Mouse (Mus musculus) C2C12 (cell line): ENCODE data around the gene Jmjd7. TPM values are rescaled to one million over a fixed set of nuclear protein-coding genes. Genes with fewer than 3 reads are reported as not detected.

ENCODE experiments used
- H3K27me3 ChIP-seq: one replicate; pipeline ENCODE4 v1.6.1; 2011; ENCODE audit not compliant: control insufficient read depth, insufficient read depth, insufficient read length
- H3K36me3 ChIP-seq: one replicate; pipeline ENCODE4 v1.6.1; 2011; ENCODE audit not compliant: control insufficient read depth, insufficient read depth
- H3K4me3 ChIP-seq: one replicate; pipeline ENCODE4 v1.5.1; 2011; ENCODE audit warnings: mild to moderate bottlenecking, control low read depth; ENCODE audit not compliant: poor library complexity, insufficient read depth, severe bottlenecking
- H3K79me2 ChIP-seq: one replicate; pipeline ENCODE4 v1.6.1; 2011; ENCODE audit not compliant: control insufficient read depth, insufficient read depth
- H3K79me3 ChIP-seq: one replicate; pipeline ENCODE4 v1.6.1; 2011; ENCODE audit warnings: low read depth, control low read depth
- H3ac ChIP-seq: one replicate; pipeline ENCODE3; 2011; ENCODE audit warnings: low read depth; ENCODE audit not compliant: control insufficient read depth, insufficient read length
- CEBPB ChIP-seq: IDR thresholded peaks from one replicate; pipeline ENCODE4 v1.6.1; 2011; ENCODE audit warnings: low read depth, mild to moderate bottlenecking, control low read depth, moderate library complexity
- CTCF ChIP-seq: IDR thresholded peaks from one replicate; pipeline ENCODE4 v1.5.1; 2011; ENCODE audit not compliant: control insufficient read depth, insufficient read depth, insufficient read length
- FOSL1 ChIP-seq: IDR thresholded peaks from one replicate; pipeline ENCODE4 v1.8.0; 2011; ENCODE audit warnings: mild to moderate bottlenecking, low read length; ENCODE audit not compliant: poor library complexity, insufficient read depth, severe bottlenecking
- MAX ChIP-seq: IDR thresholded peaks from one replicate; pipeline ENCODE4 v1.6.1; 2011; ENCODE audit warnings: mild to moderate bottlenecking, control low read depth
- MYOD1 ChIP-seq: IDR thresholded peaks from one replicate; pipeline ENCODE4 v1.6.1; 2011; ENCODE audit warnings: low read depth; ENCODE audit not compliant: control insufficient read depth, insufficient read length
- MYOG ChIP-seq: IDR thresholded peaks from one replicate; pipeline ENCODE4 v1.6.1; 2011; ENCODE audit not compliant: control insufficient read depth, insufficient read length; ENCODE audit errors: extremely low read depth
- USF1 ChIP-seq: IDR thresholded peaks from one replicate; pipeline ENCODE4 v1.6.1; 2011; ENCODE audit warnings: low read depth, mild to moderate bottlenecking, control low read depth, moderate library complexity
- polyA plus RNA-seq: library from polyadenylated mRNA; unstranded; fragments of >200 nt; fragmentation: generic; extraction: Trizol; gene quantifications from one replicate; pipeline ENCODE4 v1.2.1, GENCODE M21; 2012; ENCODE audit warnings: missing spikeins

Jmjd7 gene
- polyA plus RNA-seq, 1 experiment = 8.1 TPM

- H3K36me3 ChIP-seq = peaks cover 4% of the 10 kb centered on the region
Observed at GRCm38 (mm10) chr2:120006696-120007095, 20.6 kb upstream of the Jmjd7 start.

GRCm38 (mm10) chr2:120007680-120008210 lies 19.5 kb upstream of the Jmjd7 start:
- peaks cover 4% of the 10 kb centered on the region for H3K36me3 ChIP-seq
- H3ac ChIP-seq = no peak overlapping the region
- H3K79me2 ChIP-seq = no peaks in the 10 kb centered on the region
- H3K27me3 ChIP-seq = no peaks in the 10 kb centered on the region
- no peaks in the 10 kb centered on the region for H3K79me3 ChIP-seq
- no peak overlapping the region for H3K4me3 ChIP-seq
- TF ChIP-seq CTCF (no peak), USF1 (no peak), MYOG (no peak), MAX (no peak)

More at GRCm38 (mm10) chr2:120006696-120007095, 20.6 kb upstream of the Jmjd7 start:
- no peak overlapping the region for H3K4me3 ChIP-seq
- no peaks in the 10 kb centered on the region for H3K79me2 ChIP-seq
- no peak overlapping the region for H3ac ChIP-seq
- no peak for TF ChIP-seq MYOG
- H3K79me3 ChIP-seq = no peaks in the 10 kb centered on the region
- H3K27me3 ChIP-seq = no peaks in the 10 kb centered on the region

GRCm38 (mm10) chr2:120008672-120009071 lies 18.6 kb upstream of the Jmjd7 start:
- H3K79me3 ChIP-seq = no peaks in the 10 kb centered on the region
- no peaks in the 10 kb centered on the region for H3K27me3 ChIP-seq
- TF ChIP-seq MYOG (no peak), CTCF (no peak), MYOD1 (no peak), MAX (no peak), USF1 (no peak), CEBPB (no peak), FOSL1 (no peak)
- no peak overlapping the region for H3K4me3 ChIP-seq
- H3K36me3 ChIP-seq = peaks cover 4% of the 10 kb centered on the region
- no peaks in the 10 kb centered on the region for H3K79me2 ChIP-seq
- H3ac ChIP-seq = no peak overlapping the region

GRCm38 (mm10) chr2:120011462-120012200 lies 15.7 kb upstream of the Jmjd7 start:
- Histone ChIP-seq H3K4me3 (no peak overlapping the region), H3K27me3 (no peaks in the 10 kb centered on the region), H3K79me2 (no peaks in the 10 kb centered on the region), H3ac (no peak overlapping the region), H3K79me3 (no peaks in the 10 kb centered on the region), H3K36me3 (peaks cover 1% of the 10 kb centered on the region)
- no peak for TF ChIP-seq USF1
- TF ChIP-seq MAX = no peak
- TF ChIP-seq MYOD1 = no peak
- TF ChIP-seq CEBPB = no peak
- TF ChIP-seq FOSL1 = no peak
- no peak for TF ChIP-seq CTCF
- no peak for TF ChIP-seq MYOG

- Histone ChIP-seq H3K36me3 (peaks cover 3% of the 10 kb centered on the region), H3K79me2 (no peaks in the 10 kb centered on the region), H3K79me3 (no peaks in the 10 kb centered on the region), H3K4me3 (no peak overlapping the region), H3K27me3 (no peaks in the 10 kb centered on the region), H3ac (no peak overlapping the region)
- no peak for TF ChIP-seq MYOG
- TF ChIP-seq USF1 = no peak
- no peak for TF ChIP-seq FOSL1
- no peak for TF ChIP-seq CTCF
- no peak for TF ChIP-seq CEBPB
- no peak for TF ChIP-seq MYOD1
- TF ChIP-seq MAX = no peak
Observed at GRCm38 (mm10) chr2:120012924-120013323, 14.4 kb upstream of the Jmjd7 start.

GRCm38 (mm10) chr2:120013831-120014486 lies 13.3 kb upstream of the Jmjd7 start:
- TF ChIP-seq MAX (no peak), USF1 (no peak), MYOD1 (no peak)
- H3K79me2 ChIP-seq = no peaks in the 10 kb centered on the region
- H3K36me3 ChIP-seq = peaks cover 9% of the 10 kb centered on the region
- no peak overlapping the region for H3K4me3 ChIP-seq
- no peaks in the 10 kb centered on the region for H3K27me3 ChIP-seq
- H3K79me3 ChIP-seq = no peaks in the 10 kb centered on the region
- H3ac ChIP-seq = no peak overlapping the region
